Mouse (Mus musculus) heart, adult 2 months (tissue): ENCODE data around the gene Aes. TPM values are rescaled to one million over a fixed set of nuclear protein-coding genes. Genes with fewer than 3 reads are reported as not detected.

Experiments
- DNase-seq, 2 experiments: peaks; one replicate each; pipeline ENCODE4 v3.0.0; 2021
- H3K27ac ChIP-seq: fragments of 200-600 bp; 2 replicates; pipeline ENCODE4 v1.8.1; 2022
- H3K27me3 ChIP-seq: fragments of 200-500 bp; 2 replicates; pipeline ENCODE4 v1.6.1; 2012; ENCODE audit warnings: mild to moderate bottlenecking, low read length, inconsistent platforms, mixed read lengths; ENCODE audit not compliant: control insufficient read depth, insufficient read depth
- H3K36me3 ChIP-seq: fragments of 200-500 bp; 2 replicates; pipeline ENCODE4 v1.6.1; 2012; ENCODE audit warnings: low read length, inconsistent platforms; ENCODE audit not compliant: control insufficient read depth, insufficient read depth
- H3K4me1 ChIP-seq: fragments of 200-500 bp; 2 replicates; pipeline ENCODE4 v1.6.1; 2011; ENCODE audit warnings: low read length; ENCODE audit not compliant: control insufficient read depth, insufficient read depth
- H3K4me3 ChIP-seq: fragments of 200-600 bp; 2 replicates; pipeline ENCODE4 v1.8.1; 2022
- H3K79me2 ChIP-seq: fragments of 200-500 bp; replicated peaks from 2 replicates; pipeline ENCODE4 v1.6.1; 2012; ENCODE audit warnings: mild to moderate bottlenecking, inconsistent platforms, low read length, moderate library complexity, mixed read lengths; ENCODE audit not compliant: control insufficient read depth, insufficient read depth
- H3K9ac ChIP-seq: fragments of 200-500 bp; 2 replicates; pipeline ENCODE4 v1.6.1; 2012; ENCODE audit warnings: low read depth, mild to moderate bottlenecking, control low read depth, inconsistent platforms, low read length, mixed read lengths
- CTCF ChIP-seq: fragments of 200-600 bp; IDR thresholded peaks from 2 replicates; pipeline ENCODE4 v1.8.1; 2022; ENCODE audit warnings: antibody characterized with exemption, mild to moderate bottlenecking, moderate library complexity
- EP300 ChIP-seq: fragments of 200-500 bp; IDR thresholded peaks from 2 replicates; pipeline ENCODE4 v1.6.1; 2011; ENCODE audit warnings: low read depth, low read length, control low read depth; ENCODE audit not compliant: insufficient read depth
- POLR2A ChIP-seq: fragments of 200-500 bp; IDR thresholded peaks from 2 replicates; pipeline ENCODE4 v1.6.1; 2011; ENCODE audit warnings: mild to moderate bottlenecking, low read depth, low read length, control low read depth; ENCODE audit not compliant: insufficient read depth
- WGBS: fragments of 180-500 bp; shearing (Covaris S2); methylation state at CpG from one replicate; pipeline ENCODE4 v1.1.7; 2018; 5-methylcytosine and 5-hydroxymethylcytosine counted together
- intact Hi-C: fragments of 180-260 bp; cut with DNase I; formaldehyde crosslinking; loops from one replicate; pipeline ENCODE4 v1.15.1; 2025
- polyA plus RNA-seq: library from polyadenylated mRNA; depleted of rRNA; stranded (reverse); fragments of >200 nt; gene quantifications from 2 replicates; pipeline ENCODE4 v1.2.3, GENCODE M21; 2012
- total RNA-seq, 2 experiments: library from RNA; stranded (reverse); gene quantifications; 2 replicates each; pipeline ENCODE4 v1.2.3; 2021

Gene Aes
- total and polyA plus RNA-seq, 3 experiments, result 982 to 3,063 (median 1,113) TPM

DNA sequence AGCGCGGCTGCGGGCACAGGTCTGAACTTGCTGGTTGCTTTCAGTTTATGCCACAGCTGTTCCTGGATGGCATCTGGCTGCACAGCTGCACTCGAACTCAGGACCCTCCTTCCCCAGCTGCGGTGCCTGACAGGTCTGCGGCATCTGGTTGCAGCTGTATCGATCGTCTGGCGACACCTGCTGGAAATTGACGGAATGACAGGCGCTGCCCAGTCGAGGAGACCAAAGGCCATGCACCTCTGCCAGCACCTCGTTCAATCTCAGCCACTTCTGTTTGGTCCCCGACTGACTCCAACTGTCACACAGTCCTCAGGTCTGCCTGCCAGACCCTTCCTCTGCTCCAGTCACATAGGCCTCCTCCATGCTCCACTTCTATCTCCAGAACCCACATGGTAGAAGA, 32.5 kb upstream of the Aes start:
- intact Hi-C loops, result loop anchor here (1.0 to 2.0 kb wide), 3 partner anchors 24 to 78 kb away; no protein-coding TSS in a partner anchor
- peaks cover 2% of the 10 kb centered on the region for H3K4me1 ChIP-seq
- no peaks in the 10 kb centered on the region for H3K79me2 ChIP-seq
- H3K36me3 ChIP-seq, result no peaks in the 10 kb centered on the region
- DNase-seq, result peak; percentile 82 to 93
- H3K4me3 ChIP-seq, result no peak overlapping the region
- TF ChIP-seq CTCF (peak; percentile 100), POLR2A (no peak), EP300 (peak; percentile 93)
- no peaks in the 10 kb centered on the region for H3K27me3 ChIP-seq
- no peak overlapping the region for H3K9ac ChIP-seq
- H3K27ac ChIP-seq, result no peak overlapping the region
- 11% methylated on average over 14 of the region's 14 CpGs for WGBS

DNA sequence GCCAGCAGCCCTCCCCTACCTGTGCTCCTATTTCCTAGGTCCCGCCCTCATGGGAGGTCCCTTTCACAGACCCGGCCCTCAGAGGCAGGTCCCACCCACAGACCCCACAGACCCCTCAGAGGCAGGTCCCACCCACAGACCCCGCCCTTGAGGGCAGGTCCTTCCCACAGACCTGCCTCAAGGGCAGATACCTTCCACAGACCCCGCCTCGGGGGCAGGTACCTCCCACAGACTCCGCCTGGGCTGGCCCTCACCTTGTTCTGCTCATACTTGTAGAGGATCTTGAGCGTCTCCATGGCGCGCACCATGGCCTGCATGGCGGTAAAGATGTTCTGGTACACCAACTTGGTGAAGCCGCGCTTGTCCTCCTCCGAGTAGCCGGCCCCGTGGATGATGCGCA, 24.5 kb upstream of the Aes start:
- no peak for DNase-seq
- Histone ChIP-seq H3K9ac (no peak overlapping the region), H3K79me2 (peaks cover 17% of the 10 kb centered on the region), H3K4me1 (peaks cover 6% of the 10 kb centered on the region), H3K27me3 (no peaks in the 10 kb centered on the region), H3K4me3 (no peak overlapping the region), H3K27ac (no peak overlapping the region), H3K36me3 (no peaks in the 10 kb centered on the region)
- intact Hi-C loops, result no loop called here
- 82% methylated on average over 16 of the region's 16 CpGs for WGBS
- TF ChIP-seq CTCF (no peak), POLR2A (no peak), EP300 (no peak)

DNA sequence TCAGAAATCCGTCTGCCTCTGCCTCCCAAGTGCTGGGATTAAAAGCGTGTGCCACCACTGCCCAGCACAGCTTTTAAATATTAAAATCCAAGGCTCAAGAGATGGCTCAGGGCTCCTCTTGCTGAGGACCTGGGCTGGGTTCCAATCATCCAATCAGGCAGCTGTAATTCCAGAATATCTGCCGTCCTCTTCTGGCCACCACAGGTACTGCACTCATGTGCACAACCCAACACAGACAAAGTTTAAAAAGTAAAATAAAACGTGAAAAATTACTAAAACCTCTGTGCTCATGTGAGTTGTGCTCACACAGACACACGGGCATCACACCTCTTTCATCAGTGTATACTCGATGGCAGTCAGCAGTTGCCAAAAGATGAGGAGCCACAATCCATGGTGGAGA, 22.6 kb upstream of the Aes start:
- DNase-seq, result no peak
- 75% methylated on average over 6 of the region's 6 CpGs for WGBS
- Histone ChIP-seq H3K27me3 (no peaks in the 10 kb centered on the region), H3K4me3 (no peak overlapping the region), H3K36me3 (no peaks in the 10 kb centered on the region), H3K27ac (no peak overlapping the region), H3K79me2 (peaks cover 19% of the 10 kb centered on the region), H3K4me1 (peaks cover 18% of the 10 kb centered on the region), H3K9ac (no peak overlapping the region)
- TF ChIP-seq POLR2A, result no peak
- peak; percentile 75 for TF ChIP-seq CTCF
- TF ChIP-seq EP300, result no peak
- intact Hi-C loops, result no loop called here

DNA sequence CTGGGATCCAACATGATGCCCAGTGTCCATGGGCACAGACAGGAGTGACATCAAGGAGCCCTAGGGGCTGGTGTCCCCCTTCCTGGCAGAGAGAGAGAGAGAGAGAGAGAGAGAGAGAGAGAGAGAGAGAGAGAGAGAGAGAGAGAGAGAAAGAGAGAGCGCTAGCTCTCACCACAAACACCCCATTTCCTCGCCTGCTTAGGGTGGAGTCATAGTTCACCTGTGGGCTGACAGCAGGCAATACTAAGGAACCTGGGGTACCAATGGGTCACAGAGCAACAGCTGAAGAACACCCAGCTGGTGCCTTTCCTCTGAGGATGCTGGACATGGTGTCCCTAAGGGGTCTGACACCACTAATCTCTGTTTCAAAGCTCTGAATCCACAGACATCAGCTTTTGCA, 21.9 kb upstream of the Aes start:
- Histone ChIP-seq H3K4me1 (peaks cover 24% of the 10 kb centered on the region), H3K79me2 (peaks cover 19% of the 10 kb centered on the region), H3K27me3 (no peaks in the 10 kb centered on the region), H3K36me3 (no peaks in the 10 kb centered on the region), H3K27ac (no peak overlapping the region), H3K9ac (no peak overlapping the region), H3K4me3 (no peak overlapping the region)
- intact Hi-C loops, result no loop called here
- 89% methylated on average over 2 of the region's 2 CpGs for WGBS
- DNase-seq, result no peak
- TF ChIP-seq CTCF (no peak), POLR2A (no peak), EP300 (no peak)

DNA sequence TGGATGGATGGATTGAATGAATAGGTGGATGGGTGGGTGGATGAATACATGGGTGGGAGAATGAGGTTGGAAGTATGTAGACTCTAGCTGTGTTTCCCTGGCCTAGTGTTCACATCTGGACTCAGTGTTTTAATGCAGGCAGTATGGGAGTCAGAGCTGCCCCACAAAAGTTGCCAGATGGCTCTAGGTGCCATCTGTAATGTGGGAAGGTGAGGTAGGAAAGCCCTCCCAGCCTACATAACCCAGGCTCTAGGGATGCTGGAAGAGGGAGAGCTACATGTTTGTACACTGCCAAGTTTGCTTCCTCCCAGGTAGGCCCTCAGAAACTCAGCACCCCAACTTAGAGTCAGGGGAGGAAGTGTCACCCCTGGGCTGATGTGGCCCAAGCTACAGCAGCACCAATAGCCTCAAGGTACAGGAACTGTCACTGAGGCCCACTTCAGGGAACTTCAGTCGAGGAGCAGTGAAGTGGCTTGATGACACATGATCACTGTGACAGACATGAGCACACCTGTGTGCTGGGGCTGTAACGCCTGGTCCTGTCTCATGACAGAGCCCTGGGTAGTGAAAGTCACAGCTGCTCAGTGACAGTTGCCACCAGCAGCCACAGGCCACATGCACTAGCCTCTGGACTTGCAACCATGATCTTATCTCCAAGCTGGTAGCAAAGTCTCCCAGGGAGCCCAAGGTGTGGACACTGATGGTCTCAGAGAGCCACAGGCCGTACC, 20.8 kb upstream of the Aes start:
- Histone ChIP-seq H3K27me3 (no peaks in the 10 kb centered on the region), H3K79me2 (peaks cover 19% of the 10 kb centered on the region), H3K4me3 (no peak overlapping the region), H3K36me3 (no peaks in the 10 kb centered on the region), H3K9ac (no peak overlapping the region), H3K4me1 (peaks cover 32% of the 10 kb centered on the region), H3K27ac (no peak overlapping the region)
- TF ChIP-seq EP300 (no peak), CTCF (no peak)
- 76% methylated on average over 3 of the region's 3 CpGs for WGBS
- DNase-seq, result no peak
- intact Hi-C loops, result no loop called here

DNA sequence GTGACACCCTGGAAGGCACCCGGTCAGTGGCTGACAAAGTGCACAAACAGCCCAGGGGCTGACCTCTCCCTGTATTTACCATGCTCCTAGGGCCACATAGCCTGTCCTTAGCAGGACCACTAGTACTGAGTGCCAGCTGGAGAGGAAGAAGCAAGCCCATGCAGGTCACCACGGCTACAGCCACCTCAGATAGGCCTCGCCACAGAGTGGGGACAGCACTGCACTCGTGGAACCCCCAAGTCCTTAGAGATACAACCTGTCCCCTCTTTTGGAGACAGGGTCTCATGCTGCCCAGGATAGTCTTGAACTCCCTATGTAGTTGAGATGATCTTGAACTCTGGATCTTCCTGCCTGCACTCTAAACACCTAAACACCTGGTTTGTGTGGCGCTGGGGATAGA, 17.9 kb upstream of the Aes start:
- Histone ChIP-seq H3K36me3 (no peaks in the 10 kb centered on the region), H3K9ac (peak overlapping the region; percentile 55), H3K79me2 (peaks cover 19% of the 10 kb centered on the region), H3K4me1 (peaks cover 35% of the 10 kb centered on the region), H3K4me3 (peak overlapping the region; percentile 47), H3K27ac (peak overlapping the region; percentile 88), H3K27me3 (no peaks in the 10 kb centered on the region)
- 17% methylated on average over 5 of the region's 5 CpGs for WGBS
- no peak for TF ChIP-seq CTCF
- TF ChIP-seq POLR2A, result no peak
- TF ChIP-seq EP300, result no peak
- DNase-seq, result no peak
- intact Hi-C loops, result no loop called here
